Mouse (Mus musculus): ENCODE data around the gene Mrfap1.

DNA sequence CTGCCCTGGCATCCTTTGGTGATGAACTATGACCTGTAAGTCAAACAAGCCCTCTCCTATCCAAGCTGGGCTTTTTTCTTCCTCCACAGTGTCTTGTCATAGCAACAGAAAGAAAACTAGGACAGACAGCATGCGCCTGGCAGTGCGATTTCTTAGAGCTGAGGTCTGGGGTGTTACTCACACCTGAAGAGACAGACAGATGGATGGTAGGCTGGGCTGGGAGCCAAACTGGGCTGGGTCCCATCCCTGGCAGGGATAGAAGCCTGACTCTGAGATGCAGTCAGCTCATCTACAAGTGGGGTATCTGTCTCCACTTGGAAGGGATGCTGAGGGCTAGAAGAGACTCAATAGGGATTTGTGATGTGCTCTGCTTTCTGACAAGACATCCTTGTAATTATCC lies 42.5 kb upstream of the Mrfap1 start:
- TF ChIP-seq CTCF (IDR thresholded peaks at IDR 0.05; ENCODE audit: extremely low read depth, insufficient read depth, insufficient read length, insufficient replicate concordance) = no peak
- TF ChIP-seq POLR2A (IDR thresholded peaks at IDR 0.05; ENCODE audit: low read depth, low read length) = no peak

Measured in spleen, adult 2 months (tissue).